Mouse (Mus musculus) thymus, postnatal 36 days (tissue): ENCODE measurements around the gene Gm826.
A peak's percentile ranks its signal among the peaks of the same experiment; 100 is the strongest.

Source experiments
- DNase-seq, 2 experiments: peaks; one replicate each; pipeline ENCODE4 v3.0.0; 2022; ENCODE audit warnings: mixed read lengths in 2 of 2

Gene Gm826

DNA sequence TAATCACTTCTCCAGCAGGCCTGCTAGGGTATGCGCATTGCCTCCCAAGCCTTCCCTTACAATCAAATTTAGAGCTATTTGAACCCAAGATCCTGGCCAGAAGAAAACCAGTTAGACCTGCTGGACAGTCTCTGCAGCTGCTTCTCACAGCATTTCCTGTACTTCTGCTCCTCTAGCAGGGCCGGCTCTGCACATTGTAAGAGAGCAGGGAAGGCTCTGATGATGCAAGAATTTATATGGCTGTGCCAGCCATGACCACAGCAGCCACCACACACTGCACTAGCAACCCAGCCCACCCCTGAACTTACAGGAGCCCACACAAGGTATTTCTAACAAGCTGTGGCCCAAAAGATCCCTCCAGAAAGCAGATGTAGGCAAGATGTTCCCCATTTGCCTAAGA is 19.6 kb upstream of the Gm826 start:
- no peak for DNase-seq

DNA sequence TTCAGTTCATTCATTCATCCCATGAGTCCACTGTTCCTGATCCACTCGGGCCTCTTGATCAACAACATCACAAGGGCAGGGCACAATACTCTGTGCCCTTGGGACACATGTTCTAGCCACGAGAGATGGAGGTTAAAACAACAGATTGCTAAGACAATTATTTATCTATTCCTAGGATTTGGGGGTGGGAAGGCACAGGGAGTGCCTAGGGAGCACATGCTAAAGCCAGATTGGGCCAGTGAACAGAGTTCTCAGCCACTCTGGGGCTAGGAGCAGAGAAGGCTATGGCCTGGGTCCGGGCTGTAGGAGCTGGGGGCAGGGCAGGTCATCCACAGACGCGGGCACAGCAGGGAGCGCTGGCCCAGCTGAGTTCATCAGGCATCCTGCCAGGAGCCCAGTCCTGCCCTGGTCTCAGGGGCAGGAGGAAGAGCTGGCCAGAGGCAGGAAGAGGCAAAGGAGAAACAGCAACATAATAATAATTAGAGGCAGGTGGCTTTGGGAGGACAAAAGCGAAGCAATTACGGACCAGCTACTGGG is 17.1 kb upstream of the Gm826 start:
- DNase-seq: no peak

DNA sequence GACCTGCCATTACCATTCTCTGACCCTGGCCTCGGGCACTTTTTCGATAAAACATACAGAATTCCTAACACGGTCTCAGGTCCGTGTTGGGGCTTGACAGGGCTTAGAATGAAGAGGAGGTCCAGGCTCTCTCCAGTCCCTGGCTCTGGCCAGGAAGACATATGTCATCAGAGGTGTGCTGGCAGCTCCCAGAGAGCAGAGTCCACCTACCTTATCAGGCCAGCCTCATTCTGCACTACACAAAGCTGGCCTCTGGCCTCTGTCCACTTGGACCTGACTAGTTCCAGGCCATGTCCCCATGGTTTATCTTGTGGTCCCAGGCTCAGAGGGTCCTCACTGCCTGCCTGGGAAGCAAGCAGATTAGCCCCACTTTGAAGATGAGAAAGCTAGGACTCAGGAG is 15.6 kb upstream of the Gm826 start:
- no peak for DNase-seq

DNA sequence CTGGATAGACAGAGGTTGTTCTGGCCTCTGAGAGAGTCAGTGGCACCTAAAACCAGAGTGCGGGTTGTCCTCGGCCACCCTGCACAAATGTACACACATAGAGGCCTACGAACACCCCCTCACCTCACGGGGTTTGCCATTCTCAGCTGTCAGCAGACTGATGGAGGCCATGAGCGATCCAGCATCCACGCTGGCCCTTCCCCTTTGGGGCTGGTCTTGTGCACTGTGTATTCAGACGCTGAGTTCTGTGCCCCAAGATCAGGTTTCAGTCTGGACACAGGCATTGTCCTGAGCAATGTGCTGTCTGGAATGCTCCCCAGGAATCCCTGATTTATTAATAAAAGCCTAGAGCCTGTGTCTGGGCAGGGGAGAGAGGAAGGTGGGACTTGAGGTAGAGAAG is 14.8 kb upstream of the Gm826 start:
- DNase-seq: no peak

DNA sequence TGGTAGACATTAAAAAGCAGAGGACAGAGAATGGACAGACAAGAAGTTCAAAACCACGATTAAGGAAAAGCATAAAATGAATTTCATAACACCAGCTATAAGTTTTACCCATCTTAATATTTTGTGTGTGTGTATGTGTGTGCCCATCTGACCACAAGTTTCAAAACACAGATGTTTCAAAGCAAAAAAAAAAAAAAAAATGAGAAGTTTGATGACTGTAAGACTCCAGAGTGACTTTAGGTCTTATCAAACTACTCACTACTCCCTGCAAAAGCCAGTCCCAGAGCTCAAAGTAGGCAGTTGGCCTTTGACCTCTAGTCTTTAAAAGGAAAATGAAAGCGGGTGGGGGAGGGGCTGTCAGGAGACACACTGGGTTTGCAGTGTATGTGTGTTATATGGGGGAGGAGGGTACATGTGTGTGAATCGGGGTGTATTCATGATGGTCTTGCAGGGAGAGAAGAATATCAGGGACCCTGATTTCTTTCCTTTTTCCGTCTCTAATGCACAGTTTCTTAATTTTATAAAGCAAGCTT is 14.2 kb upstream of the Gm826 start:
- no peak for DNase-seq

DNA sequence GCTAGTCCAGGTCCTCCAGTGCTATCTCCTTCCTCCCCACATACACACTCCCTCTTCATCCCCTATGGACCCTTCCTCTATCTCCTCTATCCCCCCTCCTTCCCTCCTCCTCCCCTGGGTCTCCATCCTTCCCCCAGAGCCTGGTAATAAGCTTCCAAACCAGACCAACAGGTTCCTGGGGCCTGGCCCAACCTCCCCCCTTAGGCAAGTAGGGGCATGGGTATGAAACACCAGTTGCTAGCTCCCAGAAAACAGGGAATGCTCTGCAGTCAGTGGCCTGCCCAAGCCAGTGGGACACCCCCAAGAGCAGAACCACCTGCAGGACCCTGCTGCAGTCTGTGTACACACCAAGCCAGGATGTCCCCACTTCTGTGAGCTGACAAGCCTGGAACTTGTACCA is 11.7 kb upstream of the Gm826 start:
- no peak for DNase-seq

DNA sequence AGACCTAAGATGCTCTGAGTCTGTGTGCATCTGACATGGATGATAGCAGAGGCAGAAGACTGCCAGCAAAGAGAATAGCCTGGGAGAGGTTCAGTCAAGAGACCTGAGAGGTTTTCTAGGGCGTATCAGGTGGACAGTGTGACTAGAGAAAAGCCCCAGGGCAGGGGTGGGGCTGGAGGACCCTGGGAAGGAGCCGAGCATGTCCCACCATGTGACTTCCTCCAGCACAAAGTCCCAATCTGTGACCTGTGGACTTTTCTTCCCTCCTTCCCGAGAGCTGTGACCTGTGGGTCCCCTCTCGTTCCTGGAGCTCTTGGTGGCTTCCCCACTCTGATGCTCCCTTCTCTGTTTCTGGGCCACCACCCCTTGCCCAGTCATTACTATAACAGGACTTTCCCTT is 6.2 kb upstream of the Gm826 start:
- no peak for DNase-seq

DNA sequence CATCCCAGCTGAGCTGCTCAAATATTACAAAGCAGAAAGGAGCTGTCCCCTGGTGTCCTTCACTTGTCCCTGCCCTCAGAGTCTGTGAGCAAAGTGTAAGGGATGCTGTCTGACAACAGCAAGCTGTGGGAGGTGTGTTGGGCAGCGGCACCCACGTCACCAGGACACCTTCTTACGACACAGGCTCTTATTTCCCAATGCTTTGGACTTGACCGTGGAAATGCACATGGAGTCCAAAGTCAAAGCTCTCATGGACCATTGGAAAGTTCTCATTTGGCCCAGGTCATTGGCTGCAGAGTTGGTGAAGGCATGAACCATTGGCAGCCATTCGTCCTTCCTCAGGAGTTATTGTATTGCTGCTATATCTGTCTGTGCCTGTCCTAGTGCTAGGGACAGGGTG is 5.6 kb upstream of the Gm826 start:
- no peak for DNase-seq

DNA sequence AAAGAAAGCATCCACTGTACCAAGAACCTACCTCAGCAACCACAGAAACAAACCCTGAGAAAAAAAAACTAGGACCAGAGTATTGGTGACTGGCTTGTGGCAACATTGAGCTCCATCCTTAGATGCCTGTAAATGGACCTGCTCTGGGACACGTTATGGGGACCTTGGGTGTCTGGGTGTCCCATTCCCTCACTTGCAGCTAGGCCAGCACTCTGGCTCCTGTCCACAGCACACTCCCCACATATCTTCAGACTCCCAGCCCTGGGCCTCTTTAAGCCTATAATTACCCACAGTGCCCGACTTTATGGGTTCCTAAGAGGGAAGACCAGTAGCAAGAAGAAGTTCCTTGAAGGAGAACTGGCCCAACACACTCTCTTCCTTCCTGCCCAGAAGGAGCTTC is 2.1 kb upstream of the Gm826 start:
- no peak for DNase-seq

DNA sequence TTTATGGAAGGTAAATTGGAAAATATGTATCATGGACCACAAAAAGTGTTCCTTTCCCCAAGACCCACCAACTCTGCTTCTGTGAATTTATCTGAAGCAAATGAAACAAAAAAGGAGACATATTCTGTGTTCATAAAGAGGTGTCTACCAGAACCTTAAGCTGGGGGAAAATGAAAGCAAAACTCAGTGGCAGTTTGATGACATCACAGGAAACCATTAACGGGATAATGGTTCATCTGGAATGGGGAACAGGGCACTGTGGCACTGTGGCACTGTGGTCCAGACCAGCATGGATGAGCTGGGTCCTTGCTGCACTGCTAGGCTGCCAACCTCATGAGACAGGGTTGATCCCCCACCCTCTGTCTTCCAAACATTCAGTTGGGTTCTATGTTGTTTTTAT is 1.1 kb upstream of the Gm826 start:
- DNase-seq: no peak

DNA sequence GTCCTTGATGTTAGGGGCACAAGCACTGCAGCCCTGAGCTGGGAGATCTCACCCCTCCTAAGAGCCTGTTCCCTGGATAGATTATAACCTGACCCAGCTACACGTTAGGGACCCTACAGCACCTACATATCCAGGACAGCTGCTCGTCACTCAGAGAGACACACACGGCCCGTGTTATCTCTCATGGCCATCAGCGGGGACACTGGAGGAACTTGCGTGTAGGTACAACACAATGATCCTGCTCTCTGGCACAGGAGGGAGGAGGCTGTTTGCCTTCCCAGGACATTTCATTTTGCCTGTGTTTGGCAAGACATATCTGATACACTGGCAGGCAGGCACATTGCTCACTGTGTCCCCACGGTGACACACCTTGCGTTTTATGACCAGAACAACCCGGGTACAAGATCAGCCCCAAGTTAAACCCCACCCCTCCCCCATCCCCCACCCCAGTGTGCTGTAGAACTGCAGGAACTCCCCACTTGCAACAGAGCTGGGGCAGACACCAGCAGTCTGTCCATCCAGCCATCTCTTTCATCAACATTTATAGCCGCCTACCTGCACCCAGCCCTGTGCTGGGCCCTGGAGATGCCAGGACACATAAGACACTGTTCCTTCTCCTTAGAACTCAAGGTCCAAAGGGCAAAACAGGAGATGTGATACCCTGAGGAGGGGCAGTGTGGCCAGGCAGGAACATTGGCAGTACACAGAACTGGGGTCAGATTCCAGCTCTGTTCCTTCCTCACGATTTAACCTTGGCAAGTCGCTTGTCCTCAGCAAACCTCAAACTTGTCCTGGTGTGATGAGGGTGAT is 1.2 kb downstream of the Gm826 start:
- DNase-seq: no peak

DNA sequence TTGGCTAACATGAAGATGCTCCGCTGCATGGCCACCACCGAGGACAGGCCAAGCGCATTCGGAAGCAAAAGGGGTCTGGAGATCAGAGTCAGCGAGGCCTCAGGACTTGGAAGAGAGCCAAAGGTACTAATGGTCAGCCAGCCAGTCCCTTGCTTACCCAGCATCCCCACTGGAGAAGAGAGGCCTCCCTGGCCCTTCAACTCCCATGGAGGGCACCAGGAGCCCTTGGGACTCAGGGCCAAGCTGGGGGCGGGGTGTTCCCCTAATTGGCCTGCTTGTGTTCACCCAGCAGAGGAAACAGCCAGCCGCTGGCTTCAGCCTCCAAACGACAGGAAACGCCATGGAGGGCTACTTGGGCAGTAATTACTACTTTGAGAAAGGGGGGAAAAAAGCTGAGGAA is 5.1 kb downstream of the Gm826 start:
- DNase-seq: peak; percentile 39 to 55

DNA sequence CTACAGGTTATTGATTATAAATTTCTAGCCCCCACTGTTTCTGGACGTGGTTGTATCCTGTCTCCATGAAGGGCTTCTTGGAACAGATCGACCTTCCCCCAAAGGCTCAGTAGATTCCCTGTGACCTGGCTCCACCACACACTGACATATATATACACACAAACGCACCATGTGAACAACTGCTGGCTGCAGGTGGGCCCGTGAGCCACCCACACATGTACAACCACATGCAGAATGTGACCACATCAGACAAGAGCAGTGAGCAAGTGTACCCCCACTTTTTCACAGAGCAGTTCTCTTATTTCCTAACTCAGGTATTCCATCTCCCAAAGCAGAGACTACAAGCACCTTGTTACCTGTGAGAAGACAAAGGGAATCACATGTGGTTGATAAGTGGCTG is 6.2 kb downstream of the Gm826 start:
- peak; percentile 73 to 85 for DNase-seq

DNA sequence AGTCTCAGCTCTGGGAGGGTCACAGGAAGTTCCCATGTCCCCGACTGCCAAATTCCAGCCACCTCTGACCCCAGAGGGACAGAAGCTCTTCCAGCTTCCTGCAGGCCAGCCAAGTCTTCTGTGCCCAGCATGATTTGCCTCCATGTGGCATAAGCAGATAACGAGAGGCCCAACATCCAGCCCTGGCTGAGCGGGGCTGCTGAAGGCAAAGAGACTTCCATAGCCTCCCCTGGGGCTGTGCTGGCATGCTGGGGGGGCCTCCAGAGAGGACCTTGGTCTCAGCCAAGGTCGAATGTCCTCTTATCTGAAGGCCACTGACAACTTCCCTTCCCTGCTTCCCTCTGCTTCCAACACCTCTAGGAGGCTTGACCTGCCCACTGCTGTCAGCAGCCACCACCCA is 6.8 kb downstream of the Gm826 start:
- peak; percentile 41 to 42 for DNase-seq

DNA sequence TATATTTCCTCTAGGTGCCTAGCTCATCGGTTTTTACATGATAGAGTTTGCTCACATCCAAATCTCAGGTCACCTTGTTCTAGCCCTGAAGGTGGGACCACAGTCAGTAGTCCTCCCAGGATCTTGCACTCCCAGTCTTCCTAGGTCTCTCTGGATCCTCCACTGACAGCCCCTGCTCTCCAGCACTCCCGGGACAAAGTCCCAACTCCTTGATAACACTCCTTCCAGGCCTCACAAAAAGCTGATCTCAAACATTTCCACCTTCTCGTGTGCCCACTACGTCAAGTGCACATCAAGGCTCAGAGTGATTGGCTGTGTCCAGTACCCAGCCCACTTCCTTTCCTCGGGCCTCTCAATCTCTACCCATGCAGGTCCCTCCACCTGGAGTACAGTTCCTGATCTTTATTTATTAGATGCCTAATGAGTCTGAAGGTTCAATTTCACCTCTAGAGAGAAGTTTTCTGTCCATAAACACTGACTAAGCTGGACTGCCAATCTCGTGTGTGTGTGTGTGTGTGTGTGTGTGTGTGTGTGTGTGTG is 8.8 kb downstream of the Gm826 start:
- no peak for DNase-seq

DNA sequence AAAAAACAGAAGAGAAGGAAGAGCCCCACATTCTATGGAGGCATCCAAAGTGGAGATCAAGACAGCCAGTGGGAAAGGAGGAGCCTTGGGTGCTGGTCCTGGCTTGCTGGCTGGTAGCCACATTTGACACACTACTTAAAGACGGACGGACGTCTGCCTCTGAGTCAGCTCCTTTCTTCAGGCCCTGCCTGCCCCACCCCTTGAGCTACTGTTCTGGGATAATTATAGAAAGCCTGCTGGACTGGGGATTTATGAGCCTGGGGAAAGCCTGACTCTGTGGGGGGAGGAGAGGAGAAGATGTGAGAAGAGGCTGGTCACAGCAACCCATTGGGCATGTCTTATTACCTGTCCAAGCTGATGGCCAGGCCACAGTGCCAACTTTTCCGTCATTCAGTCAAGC is 12.1 kb downstream of the Gm826 start:
- no peak for DNase-seq

DNA sequence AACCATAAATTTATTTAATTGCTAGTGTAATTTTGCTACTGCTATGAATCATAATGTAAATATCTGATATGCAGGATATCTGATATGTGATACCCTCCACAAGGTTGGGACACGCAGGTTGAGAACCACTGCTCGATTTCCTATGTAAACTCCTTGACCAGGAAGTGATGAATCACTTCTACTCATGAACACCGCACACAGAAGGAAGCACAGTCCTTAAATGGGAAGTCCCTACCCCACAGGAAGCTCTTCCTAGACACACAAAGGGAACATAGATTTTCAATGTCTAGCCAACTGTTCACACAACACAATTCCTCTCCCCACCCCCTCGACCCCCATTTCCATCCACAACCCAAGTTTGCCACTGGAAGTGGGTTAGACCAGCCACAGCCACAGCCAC is 15.7 kb downstream of the Gm826 start:
- DNase-seq: peak in 1 of 2 experiments; percentile 7

DNA sequence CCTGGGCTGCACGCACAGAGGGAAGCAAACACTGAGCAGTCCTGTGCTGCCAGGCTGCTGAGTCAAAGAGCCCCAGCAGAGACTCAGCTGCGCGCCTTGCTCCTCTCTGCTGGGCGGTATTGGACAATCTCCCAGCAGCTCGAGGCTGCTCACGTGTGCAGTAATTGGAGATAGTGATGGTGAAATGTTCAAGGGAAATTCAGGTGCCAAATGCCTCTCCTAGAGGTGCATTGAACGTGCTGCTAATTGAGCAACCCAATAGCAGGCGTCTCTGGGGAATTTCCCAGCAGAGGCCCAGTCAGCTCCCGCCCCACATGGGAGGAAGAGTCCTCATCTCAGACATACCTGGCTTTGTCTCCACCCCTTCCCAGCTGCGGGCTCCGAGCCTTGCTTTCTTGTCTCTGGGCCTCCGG is 20.4 kb downstream of the Gm826 start:
- DNase-seq: no peak

DNA sequence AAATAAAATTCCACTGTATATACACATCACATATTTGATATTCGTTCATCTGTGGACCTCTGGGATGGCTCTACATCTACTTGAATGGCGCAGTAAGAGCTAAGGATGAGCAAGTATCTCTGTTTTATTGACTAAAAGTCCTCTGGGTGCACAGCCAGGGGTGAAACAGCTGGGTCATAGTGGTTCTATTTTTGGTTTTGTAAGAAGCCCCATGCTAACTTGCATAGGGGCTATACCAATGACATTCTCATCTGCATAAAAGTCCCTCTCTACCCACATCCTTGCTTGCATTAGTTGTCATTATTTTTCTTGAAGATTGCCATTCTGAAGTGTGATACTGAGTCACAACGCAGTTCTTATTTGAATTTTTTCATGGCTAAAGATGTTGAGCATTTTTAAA is 28.9 kb downstream of the Gm826 start:
- DNase-seq: no peak

DNA sequence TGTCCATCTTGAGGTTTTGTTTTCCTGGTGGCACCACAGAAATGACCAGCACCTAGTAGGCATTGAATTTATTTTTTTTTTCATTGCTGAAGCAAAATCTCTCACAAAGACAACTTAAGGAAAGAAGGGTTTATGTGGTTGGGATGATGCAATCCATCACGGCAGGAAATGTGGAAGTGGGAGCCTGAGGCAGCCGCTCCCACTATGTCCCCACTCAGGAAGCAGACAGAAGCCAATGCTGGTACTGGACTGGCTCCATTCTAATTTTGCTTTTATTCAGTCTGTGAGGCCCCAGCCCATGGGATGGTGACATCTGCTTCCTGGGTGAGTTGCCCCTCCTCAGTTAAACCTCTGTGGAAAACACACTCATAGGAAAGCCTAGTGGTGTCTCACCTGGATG is 30.0 kb downstream of the Gm826 start:
- no peak for DNase-seq

DNA sequence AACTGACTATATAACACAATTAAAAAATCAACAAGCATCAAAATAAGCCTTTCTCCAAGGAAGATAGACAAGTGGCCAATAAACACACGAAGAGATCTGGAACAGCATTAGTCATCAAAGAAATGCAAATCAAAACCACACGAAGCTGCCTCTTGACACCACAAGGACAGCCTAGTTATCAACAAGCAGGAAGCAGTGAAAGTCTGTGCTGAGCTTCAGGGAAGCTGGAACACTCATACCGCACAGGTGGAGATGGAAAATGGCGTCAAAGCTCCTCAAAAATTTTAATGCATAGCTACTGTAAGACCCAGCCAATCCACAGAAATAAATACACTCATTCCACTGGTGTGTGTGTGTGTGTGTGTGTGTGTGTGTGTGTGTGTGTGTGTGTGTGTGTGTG is 31.9 kb downstream of the Gm826 start:
- DNase-seq: no peak

DNA sequence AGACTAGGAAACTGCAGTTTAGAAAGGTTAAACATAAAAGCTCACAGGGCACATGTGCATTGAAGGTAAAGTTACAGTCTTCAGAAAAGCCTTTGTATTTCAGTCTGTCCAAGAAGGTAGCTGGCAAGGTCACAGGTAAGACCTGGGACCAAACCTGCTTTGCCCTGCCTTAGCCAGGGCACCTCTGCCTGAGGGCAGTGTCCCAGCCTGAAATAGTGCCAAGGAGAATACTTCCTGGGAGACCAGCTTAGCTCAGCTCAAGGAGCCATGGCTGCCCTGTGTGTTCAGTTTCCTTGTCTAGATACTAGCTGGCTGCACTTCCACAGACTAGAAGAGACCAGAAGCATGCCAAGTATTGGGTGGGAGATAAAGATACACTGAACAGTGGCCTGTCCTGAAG is 35.4 kb downstream of the Gm826 start:
- no peak for DNase-seq

DNA sequence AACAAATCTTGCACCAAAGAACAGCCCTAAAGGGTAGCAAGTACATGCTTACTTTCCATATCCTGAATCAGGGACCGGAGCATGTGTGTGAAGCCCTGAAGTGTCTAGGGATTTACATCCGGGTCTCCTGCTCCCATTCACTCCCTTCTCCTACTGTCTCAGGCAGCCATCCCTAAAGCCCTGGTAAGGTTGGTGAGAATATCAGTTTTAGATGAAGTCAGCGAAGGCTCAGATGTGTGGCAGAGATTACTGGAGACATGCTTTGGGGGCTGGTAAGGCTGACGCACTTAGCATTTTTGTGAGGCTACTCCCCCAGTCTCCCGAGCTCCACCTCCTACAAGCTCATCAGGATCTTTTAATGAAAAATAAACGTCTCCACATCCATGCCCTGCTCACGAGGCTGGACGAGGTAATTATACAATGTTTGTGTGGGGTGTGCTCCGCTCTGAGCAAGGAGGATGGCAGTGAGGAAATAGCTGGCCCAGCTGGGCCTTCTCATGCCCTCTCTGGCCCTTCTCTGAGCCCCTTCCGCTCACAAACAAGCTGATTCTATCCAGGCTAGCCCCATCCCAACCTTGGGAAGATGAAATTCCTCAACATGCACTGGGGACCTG is 45.3 kb downstream of the Gm826 start:
- DNase-seq: no peak
